Mouse (Mus musculus) G1E-ER4 (cell line): ENCODE measurements around the gene Gnas. TPM values are rescaled to one million over a fixed set of nuclear protein-coding genes. Genes with fewer than 3 reads are reported as not detected.
A peak's percentile ranks its signal among the peaks of the same experiment; 100 is the strongest.

Source experiments
- GATA1 ChIP-seq: IDR thresholded peaks from one replicate; pipeline ENCODE4 v1.8.0; 2012; ENCODE audit warnings: low read length, inconsistent platforms
- polyA plus RNA-seq: library from polyadenylated mRNA; stranded (reverse); fragments of >175 nt; gene quantifications from 2 replicates; pipeline ENCODE4 v1.2.3, GENCODE M21; 2012

Gnas gene
- polyA plus RNA-seq, 1 experiment, result 929 TPM

DNA sequence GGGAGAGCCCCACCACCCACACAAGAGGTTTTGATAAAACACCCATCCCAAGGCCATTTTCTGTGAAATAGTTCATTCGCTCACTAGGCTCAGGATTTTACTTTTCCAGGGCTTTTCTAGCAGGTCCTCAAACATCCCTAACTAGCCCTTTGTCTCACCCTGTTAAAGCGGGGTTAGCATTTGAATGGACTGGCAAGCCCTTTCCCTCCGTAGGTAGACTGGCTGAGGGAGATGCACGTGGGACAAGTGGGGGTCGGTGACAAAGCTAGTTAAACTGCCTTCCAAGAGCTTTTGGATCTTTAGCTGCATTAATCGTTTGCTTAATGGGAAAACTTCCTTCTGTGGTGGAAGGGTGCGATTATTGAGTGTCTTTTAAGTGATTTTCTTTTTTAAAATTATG lies 3.8 kb downstream of the Gnas start:
- no peak for TF ChIP-seq GATA1

DNA sequence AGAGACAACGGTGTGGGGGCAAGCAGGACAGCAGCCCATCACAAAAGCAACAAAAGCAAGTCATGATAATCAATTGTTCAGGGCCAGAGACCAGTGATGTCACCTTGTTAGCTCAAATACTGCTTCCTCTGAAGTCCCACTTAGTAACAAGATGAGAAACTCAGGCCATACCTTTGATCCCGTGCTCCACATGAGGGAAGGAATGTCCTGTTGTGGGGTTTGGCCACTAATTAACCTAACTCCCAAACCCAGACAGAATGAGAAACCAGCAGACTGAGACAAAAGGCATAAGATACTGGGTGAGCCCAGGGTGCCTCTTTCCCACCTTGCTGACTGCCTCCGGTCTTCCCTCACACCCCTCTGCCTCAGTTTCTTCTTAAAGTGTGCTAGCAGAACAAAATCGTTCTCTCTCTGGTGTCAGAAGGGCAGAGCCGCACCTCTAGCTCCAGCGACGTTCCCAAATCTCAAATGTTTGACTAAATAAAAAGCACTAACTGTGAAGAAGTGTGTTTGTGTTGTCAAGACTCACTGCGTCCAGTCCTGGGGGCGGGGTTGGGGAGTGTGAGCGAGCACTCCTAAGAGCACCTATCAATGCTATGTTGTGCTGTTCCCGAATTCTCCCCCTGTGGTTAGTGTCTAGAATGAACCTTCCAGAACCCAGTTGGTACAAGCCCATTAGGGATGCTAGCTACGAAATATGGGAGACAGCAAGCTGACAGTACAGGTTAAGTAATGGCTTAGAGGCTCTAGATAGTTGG lies 4.7 kb downstream of the Gnas start:
- TF ChIP-seq GATA1, result no peak

DNA sequence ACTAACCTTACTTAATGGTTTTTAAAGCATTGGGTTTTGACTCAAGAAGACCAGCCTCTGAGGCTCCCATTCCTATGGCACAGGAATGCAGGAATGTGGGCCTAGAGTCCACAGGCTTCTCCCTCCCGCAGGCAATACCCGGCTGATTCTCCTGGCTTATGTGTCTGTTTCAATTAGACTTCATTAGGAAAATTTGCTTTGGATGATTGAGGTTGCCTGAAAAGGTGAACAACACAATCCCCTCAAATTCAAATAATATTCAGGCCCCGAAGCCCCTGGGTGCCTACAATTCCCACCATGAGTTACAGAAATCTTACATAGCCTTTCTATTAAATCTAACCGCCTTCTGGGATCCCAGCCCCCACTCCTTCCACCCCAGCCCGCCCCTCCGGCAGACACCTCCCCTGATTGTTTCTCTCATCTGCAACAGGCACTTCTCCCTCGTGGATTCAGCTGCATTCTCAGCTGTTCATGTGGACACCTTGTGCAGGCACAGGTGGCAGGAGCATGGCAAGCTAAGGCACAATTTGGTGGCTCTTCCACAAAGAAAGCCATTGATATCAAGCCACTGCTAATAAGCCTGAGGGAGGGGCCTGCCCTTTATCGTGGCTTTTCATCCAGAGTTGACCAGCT lies 7.0 kb downstream of the Gnas start:
- no peak for TF ChIP-seq GATA1

DNA sequence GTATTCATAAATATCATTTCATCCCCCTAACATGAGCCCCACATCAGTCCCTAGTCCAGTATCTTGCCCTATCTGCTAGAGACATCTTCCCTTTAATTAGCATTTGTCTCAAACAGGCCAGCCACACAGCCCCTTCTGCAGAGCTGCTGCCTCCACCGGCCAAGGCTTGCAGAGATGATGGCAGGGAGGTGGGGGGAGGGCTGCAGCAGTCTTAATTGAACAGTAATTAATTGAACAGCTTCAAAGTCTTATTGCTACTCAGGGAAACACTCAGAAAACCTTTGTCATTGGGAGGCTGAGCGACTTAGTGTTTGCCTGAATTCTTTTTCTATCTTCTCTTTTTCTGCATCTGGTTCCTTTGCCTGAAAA lies 7.5 kb downstream of the Gnas start:
- TF ChIP-seq GATA1, result no peak

DNA sequence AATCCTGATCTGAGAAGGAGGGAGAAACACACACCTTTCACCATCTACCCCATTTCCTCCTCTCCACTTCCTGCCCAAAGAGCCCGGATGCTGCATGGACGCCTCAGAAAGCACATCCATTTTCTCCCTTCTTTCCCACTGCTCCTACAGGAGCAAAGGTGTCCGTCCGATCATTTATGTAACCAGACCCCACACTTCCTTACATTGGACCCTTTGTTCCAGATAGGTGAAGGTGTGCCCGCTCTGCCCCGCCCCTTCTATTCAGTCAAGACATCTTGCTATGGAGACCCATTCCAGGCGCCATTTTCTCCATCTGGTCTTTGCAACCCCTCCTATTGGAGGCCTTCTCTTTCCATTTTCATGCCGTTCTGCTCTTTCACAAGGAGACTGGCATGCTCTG lies 10.3 kb downstream of the Gnas start:
- TF ChIP-seq GATA1, result no peak

DNA sequence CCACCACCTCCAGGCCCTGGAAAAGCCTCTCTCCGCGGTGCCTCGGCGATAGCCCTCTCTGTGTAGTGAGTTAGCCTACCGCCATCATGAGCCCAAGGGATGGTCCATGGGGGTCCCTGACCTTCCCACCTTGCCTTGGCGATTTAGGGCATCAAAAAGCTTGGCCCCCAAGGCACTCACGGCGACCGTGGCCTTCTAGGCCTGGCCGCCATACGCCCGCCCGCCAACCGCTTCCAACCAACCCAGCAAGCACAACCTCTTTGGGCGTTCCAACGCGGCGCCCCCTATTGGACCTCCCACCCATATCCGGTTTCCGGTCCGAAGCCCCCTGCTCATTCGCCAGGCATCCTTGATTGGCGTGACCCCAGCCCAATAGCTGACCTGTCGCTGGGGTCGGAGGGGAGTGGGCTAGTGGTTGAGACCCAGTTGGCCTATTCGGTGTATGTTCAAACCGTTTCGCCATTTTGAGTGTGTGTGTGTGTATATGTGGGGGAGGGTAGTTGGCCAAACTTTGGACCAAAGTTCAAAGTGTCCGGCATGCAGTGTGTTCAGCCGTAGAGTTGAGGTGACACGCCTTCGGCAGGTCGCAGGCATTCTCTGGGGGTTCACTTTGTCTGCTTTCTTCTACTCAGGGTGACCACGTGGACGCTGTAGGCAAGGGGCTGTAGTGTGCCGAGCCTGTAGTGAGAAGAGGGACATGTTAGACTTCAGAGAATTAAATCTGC lies 11.2 kb downstream of the Gnas start:
- no peak for TF ChIP-seq GATA1

DNA sequence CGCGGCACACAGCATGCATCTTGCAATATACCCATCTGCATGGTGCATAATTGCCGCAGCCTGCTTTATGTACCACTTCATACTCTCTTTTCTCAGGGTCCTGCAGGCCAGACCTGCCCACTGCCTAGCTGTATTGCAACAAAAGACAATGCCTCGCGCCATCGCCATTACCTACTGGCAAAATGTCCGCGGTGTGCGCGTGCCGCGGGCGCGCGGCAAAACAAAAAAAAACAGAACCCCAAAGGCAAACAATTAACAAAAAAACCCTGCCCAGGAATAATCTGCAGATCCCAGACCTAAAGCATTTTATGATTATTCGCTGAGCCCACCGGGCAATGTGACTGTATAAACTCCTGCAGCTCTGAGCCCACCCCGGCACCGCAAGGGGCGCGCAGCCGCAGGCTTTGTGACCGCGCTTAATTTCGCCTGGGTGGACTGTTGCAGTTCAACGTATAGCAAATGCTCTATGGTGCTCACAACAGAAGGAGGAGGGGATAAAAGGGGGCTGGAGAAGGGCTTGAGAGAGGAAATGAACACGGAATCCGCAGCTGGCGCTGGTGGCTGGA lies 11.9 kb downstream of the Gnas start:
- no peak for TF ChIP-seq GATA1

DNA sequence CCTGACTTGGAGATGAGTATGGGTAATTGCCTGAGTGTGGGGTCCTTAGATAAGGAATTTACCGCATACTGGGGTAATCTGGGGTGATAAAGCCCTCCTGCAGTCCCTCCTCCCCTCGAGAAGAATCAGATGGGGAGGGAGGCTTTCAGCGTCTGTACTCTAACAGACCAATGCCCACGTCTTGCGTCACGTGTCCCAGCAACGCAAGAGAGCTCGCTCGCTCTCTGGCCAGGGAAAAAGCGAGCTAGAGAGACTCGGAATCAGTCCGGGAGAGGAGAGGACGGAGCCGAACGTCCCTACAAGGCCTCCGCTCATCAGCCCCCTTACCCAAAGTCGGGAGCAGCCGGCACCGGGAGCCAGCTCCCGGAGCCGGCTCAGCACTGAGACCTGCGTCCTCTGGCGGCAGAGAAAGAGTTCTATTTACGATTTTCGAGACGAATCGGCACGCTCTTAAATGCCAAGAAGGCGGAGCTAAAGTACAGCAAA lies 13.0 kb downstream of the Gnas start:
- peak; percentile 80 for TF ChIP-seq GATA1

DNA sequence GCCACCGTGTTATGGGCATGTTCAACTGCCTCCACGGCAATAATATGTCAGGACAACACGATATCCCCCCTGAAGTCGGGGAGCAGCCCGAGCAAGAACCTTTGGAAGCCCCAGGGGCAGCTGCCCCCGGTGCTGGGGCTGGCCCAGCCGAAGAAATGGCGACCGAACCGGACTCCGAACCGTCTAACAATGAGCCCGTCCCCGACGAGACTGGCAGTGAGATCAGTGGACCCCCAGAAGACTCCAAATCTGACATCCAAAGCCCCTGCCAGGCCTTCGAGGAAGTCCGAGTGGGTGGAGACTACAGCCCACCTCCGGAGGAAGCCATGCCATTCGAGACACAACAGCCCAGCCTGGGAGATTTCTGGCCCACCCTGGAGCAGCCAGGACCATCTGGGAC lies 13.7 kb downstream of the Gnas start:
- TF ChIP-seq GATA1, result no peak

DNA sequence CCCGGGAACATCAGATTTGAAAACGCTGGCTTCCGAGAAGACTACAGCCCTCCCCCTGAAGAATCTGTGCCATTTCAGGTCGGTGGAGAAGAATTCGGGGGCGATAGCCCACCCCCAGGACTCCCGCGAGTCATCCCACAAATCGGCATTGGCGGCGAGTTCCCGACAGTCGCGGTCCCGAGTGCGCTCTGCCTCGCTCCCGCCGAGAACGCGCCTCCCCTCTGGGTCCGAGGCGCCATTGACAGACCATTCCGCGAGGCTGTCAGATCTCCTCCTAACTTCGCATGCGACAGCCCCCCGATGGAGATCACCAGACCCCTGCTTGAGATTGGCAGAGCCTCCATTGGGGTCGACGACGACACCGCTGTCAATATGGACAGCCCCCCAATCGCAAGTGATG lies 14.4 kb downstream of the Gnas start:
- TF ChIP-seq GATA1, result no peak

DNA sequence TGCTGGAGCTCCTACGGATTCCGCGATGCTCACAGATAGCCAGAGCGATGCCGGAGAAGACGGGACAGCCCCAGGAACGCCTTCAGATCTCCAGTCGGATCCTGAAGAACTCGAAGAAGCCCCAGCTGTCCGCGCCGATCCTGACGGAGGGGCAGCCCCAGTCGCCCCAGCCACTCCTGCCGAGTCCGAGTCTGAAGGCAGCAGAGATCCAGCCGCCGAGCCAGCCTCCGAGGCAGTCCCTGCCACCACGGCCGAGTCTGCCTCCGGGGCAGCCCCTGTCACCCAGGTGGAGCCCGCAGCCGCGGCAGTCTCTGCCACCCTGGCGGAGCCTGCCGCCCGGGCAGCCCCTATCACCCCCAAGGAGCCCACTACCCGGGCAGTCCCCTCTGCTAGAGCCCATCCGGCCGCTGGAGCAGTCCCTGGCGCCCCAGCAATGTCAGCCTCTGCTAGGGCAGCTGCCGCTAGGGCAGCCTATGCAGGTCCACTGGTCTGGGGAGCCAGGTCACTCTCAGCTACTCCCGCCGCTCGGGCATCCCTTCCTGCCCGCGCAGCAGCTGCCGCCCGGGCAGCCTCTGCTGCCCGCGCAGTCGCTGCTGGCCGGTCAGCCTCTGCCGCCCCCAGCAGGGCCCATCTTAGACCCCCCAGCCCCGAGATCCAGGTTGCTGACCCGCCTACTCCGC lies 15.1 kb downstream of the Gnas start:
- no peak for TF ChIP-seq GATA1

DNA sequence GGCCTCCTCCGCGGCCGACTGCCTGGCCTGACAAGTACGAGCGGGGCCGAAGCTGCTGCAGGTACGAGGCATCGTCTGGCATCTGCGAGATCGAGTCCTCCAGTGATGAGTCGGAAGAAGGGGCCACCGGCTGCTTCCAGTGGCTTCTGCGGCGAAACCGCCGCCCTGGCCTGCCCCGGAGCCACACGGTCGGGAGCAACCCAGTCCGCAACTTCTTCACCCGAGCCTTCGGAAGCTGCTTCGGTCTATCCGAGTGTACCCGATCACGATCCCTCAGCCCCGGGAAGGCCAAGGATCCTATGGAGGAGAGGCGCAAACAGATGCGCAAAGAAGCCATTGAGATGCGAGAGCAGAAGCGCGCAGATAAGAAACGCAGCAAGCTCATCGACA lies 15.6 kb downstream of the Gnas start:
- TF ChIP-seq GATA1, result no peak

DNA sequence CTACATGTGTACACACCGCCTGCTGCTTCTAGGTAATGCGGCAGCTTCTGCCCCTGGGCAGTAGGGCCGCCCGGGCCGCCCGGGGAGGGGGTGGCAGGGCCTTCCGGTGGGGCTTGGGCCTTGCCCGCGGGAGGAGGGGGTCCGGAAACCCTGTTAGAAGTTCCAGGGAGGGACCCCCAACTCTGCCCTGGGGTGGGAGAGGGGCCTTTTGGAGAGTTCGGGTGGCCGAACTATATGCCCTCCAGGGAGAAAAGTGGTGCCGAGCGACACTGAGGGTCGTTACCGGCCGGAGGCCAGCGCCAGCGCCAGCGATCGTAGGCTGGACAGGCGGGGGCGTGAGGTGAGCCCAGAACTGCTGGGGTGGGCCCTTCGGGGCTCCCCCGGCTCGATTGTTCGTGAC lies 16.1 kb downstream of the Gnas start:
- no peak for TF ChIP-seq GATA1

DNA sequence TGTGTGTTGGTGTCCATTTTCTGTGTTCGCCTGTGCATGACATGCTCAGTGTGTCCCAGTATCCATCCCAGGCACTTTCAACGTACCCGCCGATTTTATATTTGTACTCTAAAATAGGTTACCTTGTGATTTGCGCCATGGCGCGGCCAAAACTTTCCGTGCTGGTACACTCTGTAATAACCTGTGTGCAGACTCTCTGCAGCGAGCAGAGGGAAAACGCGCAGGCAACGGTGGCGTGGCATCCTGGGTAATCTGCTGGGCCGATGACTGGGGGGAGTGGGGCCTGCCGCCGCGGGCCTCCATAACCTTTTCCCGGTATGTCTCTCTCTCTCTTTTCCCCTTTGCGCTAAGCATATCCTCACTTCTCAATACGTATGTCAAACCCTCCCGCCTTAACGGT lies 16.5 kb downstream of the Gnas start:
- no peak for TF ChIP-seq GATA1

DNA sequence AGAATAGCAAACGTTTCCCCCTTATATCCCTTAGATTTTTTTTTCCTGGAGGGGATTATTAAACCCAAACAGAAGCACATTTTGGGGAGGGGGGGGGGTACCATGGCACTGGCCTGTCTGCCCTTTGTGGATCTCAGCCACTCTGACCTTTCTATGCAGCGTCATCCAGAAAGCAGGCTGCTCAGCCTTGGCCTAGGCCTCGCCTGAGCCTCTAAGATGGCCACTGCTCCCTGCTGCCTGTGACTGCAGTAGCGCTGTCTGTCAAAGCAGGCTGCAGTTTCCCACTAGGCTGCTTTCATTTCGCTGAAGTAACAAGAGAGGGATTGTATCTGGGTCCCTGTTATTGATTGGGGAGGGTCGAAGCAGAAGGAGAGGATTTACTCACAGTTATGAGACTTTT lies 18.4 kb downstream of the Gnas start:
- no peak for TF ChIP-seq GATA1

DNA sequence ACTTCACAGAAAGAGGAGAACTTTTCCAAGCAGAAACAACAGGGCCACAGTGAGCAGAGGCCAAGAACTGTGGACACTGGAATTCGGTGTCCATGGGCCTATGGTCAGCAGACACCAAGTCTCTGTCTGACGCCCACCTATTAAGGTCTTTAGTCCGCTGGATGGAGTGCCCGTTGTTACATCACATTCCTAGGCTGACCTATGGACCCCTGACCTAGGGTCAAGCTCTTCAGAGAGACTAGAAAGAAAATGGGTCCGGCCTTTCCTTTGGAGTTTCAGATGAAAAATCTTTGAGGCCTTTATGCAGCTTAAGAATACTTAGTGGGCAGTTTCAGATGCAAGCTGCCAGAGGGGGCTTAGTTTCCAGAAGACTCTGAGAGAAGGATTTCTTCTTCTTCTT lies 21.5 kb downstream of the Gnas start:
- no peak for TF ChIP-seq GATA1

DNA sequence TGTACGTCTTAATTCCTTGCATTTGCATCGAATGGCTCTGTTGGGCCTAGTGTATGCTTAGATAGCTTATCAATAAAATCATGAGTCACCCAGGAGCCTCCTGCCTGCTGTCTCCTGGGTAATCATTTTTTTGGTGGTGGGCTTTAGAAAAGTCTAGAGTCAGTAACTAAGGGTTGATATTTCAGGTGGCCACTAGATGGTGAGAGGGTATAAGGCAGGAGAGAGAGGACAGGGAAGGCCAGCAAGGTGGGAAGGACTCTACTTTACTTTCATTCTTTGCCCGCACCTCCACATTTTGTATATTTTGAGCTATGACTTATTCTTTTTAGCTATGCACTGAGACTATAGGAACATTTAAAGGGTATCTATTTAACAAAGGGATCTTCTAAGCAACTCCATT lies 23.8 kb downstream of the Gnas start:
- TF ChIP-seq GATA1, result no peak
